Mouse (Mus musculus) forebrain, postnatal 0 days (tissue): ENCODE results near the gene Mapk8ip2. TPM values are rescaled to one million over a fixed set of nuclear protein-coding genes. Genes with fewer than 3 reads are reported as not detected.

Experiments used
- ATAC-seq: fragments of 200-750 bp; cut with Nextera tagmentation; 2 replicates; pipeline ENCODE4 v1.8.0; 2017; ENCODE audit warnings: mild to moderate bottlenecking, moderate library complexity
- DNase-seq: peaks from one replicate; pipeline ENCODE4 v3.0.0-alpha.2; 2015
- H3K27ac ChIP-seq: fragments of 300-500 bp; sonication (generic); 2 replicates; pipeline ENCODE4 v1.5.1; 2014; ENCODE audit warnings: low read depth, mild to moderate bottlenecking, antibody characterized with exemption, low read length, moderate library complexity, mixed read lengths
- H3K27me3 ChIP-seq: fragments of 300-500 bp; sonication (generic); 2 replicates; pipeline ENCODE4 v1.6.1; 2014; ENCODE audit warnings: mild to moderate bottlenecking, low read length, mixed read lengths; ENCODE audit not compliant: insufficient read depth
- H3K36me3 ChIP-seq: fragments of 300-500 bp; sonication (generic); 2 replicates; pipeline ENCODE4 v1.6.1; 2014; ENCODE audit warnings: mild to moderate bottlenecking, moderate library complexity; ENCODE audit not compliant: insufficient read depth
- H3K4me1 ChIP-seq: fragments of 300-500 bp; sonication (generic); 2 replicates; pipeline ENCODE4 v1.6.1; 2014; ENCODE audit warnings: antibody characterized with exemption; ENCODE audit not compliant: insufficient read depth
- H3K4me2 ChIP-seq: fragments of 300-500 bp; sonication (generic); 2 replicates; pipeline ENCODE4 v1.6.1; 2014; ENCODE audit warnings: low read depth, mild to moderate bottlenecking, moderate library complexity
- H3K4me3 ChIP-seq: fragments of 300-500 bp; sonication (generic); 2 replicates; pipeline ENCODE4 v1.5.1; 2014; ENCODE audit warnings: low read depth, low read length, mixed read lengths
- H3K9ac ChIP-seq: fragments of 300-500 bp; sonication (generic); 2 replicates; pipeline ENCODE4 v1.6.1; 2014; ENCODE audit warnings: mild to moderate bottlenecking
- H3K9me3 ChIP-seq: fragments of 300-500 bp; sonication (generic); 2 replicates; pipeline ENCODE4 v1.6.1; 2016; ENCODE audit warnings: low read length
- CTCF ChIP-seq: sonication (generic); IDR thresholded peaks from 2 replicates; pipeline ENCODE4 v1.5.1; 2016; ENCODE audit warnings: antibody characterized with exemption, control low read depth, low read depth
- WGBS: fragments of 180-500 bp; shearing (Covaris S2); extraction: QIAGEN DNeasy Blood & Tissue Kit; methylation state at CpG from one replicate; pipeline ENCODE4 v1.1.7; 2014; 5-methylcytosine and 5-hydroxymethylcytosine counted together
- polyA plus RNA-seq: library from polyadenylated mRNA; unstranded; fragments of >200 nt; fragmentation: Nextera tagmentation; extraction: Ambion mirVana; gene quantifications from 2 replicates; pipeline ENCODE4 v1.2.1, GENCODE M21; 2015
- total RNA-seq: library from RNA; depleted of rRNA; stranded (reverse); fragments of >200 nt; gene quantifications from 2 replicates; pipeline ENCODE4 v1.2.3, GENCODE M21; 2014; rRNA removed

Mapk8ip2 gene
- total and polyA plus RNA-seq, 2 experiments from 2014 or later = 70.9 to 95.8 TPM

- TF ChIP-seq CTCF = no peak
- Histone ChIP-seq H3K4me1 (0 out of 2 replicates have a peak, but pooled peaks cover 5% of the 10 kb centered on the region), H3K27ac (no peak overlapping the region), H3K4me2 (no peak overlapping the region), H3K9me3 (no peaks in the 10 kb centered on the region), H3K36me3 (peaks cover 44% of the 10 kb centered on the region), H3K9ac (no peak overlapping the region), H3K4me3 (no peak overlapping the region), H3K27me3 (no peaks in the 10 kb centered on the region)
- 97% methylated on average over 9 of the region's 9 CpGs for WGBS
- ATAC-seq = no peak
- no peak for DNase-seq
Measured at GRCm38 (mm10) chr15:89504838-89505237, 51.1 kb downstream of the Mapk8ip2 start.

GRCm38 (mm10) chr15:89507751-89508150, 54.0 kb downstream of the Mapk8ip2 start:
- WGBS = 89% methylated on average over 8 of the region's 8 CpGs

GRCm38 (mm10) chr15:89512679-89513078, 59.0 kb downstream of the Mapk8ip2 start:
- DNase-seq (no peak), ATAC-seq (no peak)
- 80% methylated on average over 4 of the region's 4 CpGs for WGBS
- Histone ChIP-seq H3K27ac (no peak overlapping the region), H3K4me1 (no peaks in the 10 kb centered on the region), H3K9ac (no peak overlapping the region), H3K9me3 (no peaks in the 10 kb centered on the region), H3K27me3 (no peaks in the 10 kb centered on the region), H3K4me3 (no peak overlapping the region), H3K36me3 (peaks cover 18% of the 10 kb centered on the region; the same call in 1 of the 2 replicates), H3K4me2 (no peak overlapping the region)
- no peak for TF ChIP-seq CTCF

More at GRCm38 (mm10) chr15:89507751-89508150, 54.0 kb downstream of the Mapk8ip2 start:
- Histone ChIP-seq H3K36me3 (peaks cover 51% of the 10 kb centered on the region), H3K4me3 (no peak overlapping the region), H3K9ac (no peak overlapping the region), H3K27ac (no peak overlapping the region), H3K4me1 (no peaks in the 10 kb centered on the region), H3K9me3 (no peaks in the 10 kb centered on the region), H3K4me2 (no peak overlapping the region), H3K27me3 (no peaks in the 10 kb centered on the region)
- DNase-seq (no peak), ATAC-seq (no peak)
- no peak for TF ChIP-seq CTCF

Other genes with a start within 250 kb of the Mapk8ip2 start
- gene Ppp6r2, start 242.4 kb upstream of the Mapk8ip2 start, total RNA-seq = 252 and 296 TPM in 2 replicates
- gene Ppp6r2, start 242.4 kb upstream of the Mapk8ip2 start, polyA plus RNA-seq = 70.0 and 77.2 TPM in 2 replicates
- 164 and 165 TPM in 2 replicates for gene Sbf1, start 138.6 kb upstream of the Mapk8ip2 start, total RNA-seq
- gene Sbf1, start 138.6 kb upstream of the Mapk8ip2 start, polyA plus RNA-seq = 46.2 and 60.7 TPM in 2 replicates
- not detected in 2 replicates for gene Adm2, start 131.2 kb upstream of the Mapk8ip2 start, total RNA-seq
- not detected in 2 replicates for gene Adm2, start 131.2 kb upstream of the Mapk8ip2 start, polyA plus RNA-seq
- not detected in 2 replicates for gene Miox, start 119.5 kb upstream of the Mapk8ip2 start, total RNA-seq
- gene Miox, start 119.5 kb upstream of the Mapk8ip2 start, polyA plus RNA-seq = not detected in 2 replicates
- gene Lmf2, start 98.3 kb upstream of the Mapk8ip2 start, total RNA-seq = 12.5 and 17.0 TPM in 2 replicates
- gene Lmf2, start 98.3 kb upstream of the Mapk8ip2 start, polyA plus RNA-seq = 24.7 and 25.4 TPM in 2 replicates
- gene Ncaph2, start 98.2 kb upstream of the Mapk8ip2 start, total RNA-seq = 88.4 and 93.8 TPM in 2 replicates
- gene Ncaph2, start 98.2 kb upstream of the Mapk8ip2 start, polyA plus RNA-seq = 94.9 and 95.1 TPM in 2 replicates
- gene Sco2, start 80.1 kb upstream of the Mapk8ip2 start, total RNA-seq = 34.6 and 37.6 TPM in 2 replicates
- 24.0 and 24.2 TPM in 2 replicates for gene Sco2, start 80.1 kb upstream of the Mapk8ip2 start, polyA plus RNA-seq
- gene Tymp, start 76.9 kb upstream of the Mapk8ip2 start, total RNA-seq = 3.7 and 5.2 TPM in 2 replicates
- 3.5 and 4.1 TPM in 2 replicates for gene Tymp, start 76.9 kb upstream of the Mapk8ip2 start, polyA plus RNA-seq
- gene Odf3b, start 74.6 kb upstream of the Mapk8ip2 start, total RNA-seq = 3.5 and 5.0 TPM in 2 replicates
- 6.9 and 9.9 TPM in 2 replicates for gene Odf3b, start 74.6 kb upstream of the Mapk8ip2 start, polyA plus RNA-seq
- gene Klhdc7b, start 69.0 kb upstream of the Mapk8ip2 start, total RNA-seq = 0.10 and 0.23 TPM in 2 replicates
- 0.11 TPM in 1 of 2 replicates, not detected in the other for gene Klhdc7b, start 69.0 kb upstream of the Mapk8ip2 start, polyA plus RNA-seq
- gene Syce3, start 43.4 kb upstream of the Mapk8ip2 start, total RNA-seq = not detected in 2 replicates
- 0.49 TPM in 1 of 2 replicates, not detected in the other for gene Syce3, start 43.4 kb upstream of the Mapk8ip2 start, polyA plus RNA-seq
- gene Cpt1b, start 28.1 kb upstream of the Mapk8ip2 start, total RNA-seq = 5.0 TPM in 2 replicates
- 1.1 and 1.3 TPM in 2 replicates for gene Cpt1b, start 28.1 kb upstream of the Mapk8ip2 start, polyA plus RNA-seq
- gene C730034F03Rik, start 24.3 kb upstream of the Mapk8ip2 start, total RNA-seq = 0.90 and 1.3 TPM in 2 replicates
- 1.3 and 2.3 TPM in 2 replicates for gene C730034F03Rik, start 24.3 kb upstream of the Mapk8ip2 start, polyA plus RNA-seq
- gene Gm44502, start 24.2 kb upstream of the Mapk8ip2 start, total RNA-seq = 1.7 and 1.8 TPM in 2 replicates
- not detected in 2 replicates for gene Gm44502, start 24.2 kb upstream of the Mapk8ip2 start, polyA plus RNA-seq
- 56.9 and 59.9 TPM in 2 replicates for gene Chkb, start 24.0 kb upstream of the Mapk8ip2 start, total RNA-seq
- 78.2 and 92.4 TPM in 2 replicates for gene Chkb, start 24.0 kb upstream of the Mapk8ip2 start, polyA plus RNA-seq
- gene Arsa, start 23.5 kb downstream of the Mapk8ip2 start, total RNA-seq = 24.5 and 32.4 TPM in 2 replicates
- 25.4 and 29.0 TPM in 2 replicates for gene Arsa, start 23.5 kb downstream of the Mapk8ip2 start, polyA plus RNA-seq
- 38.9 and 42.4 TPM in 2 replicates for gene Shank3, start 45.7 kb downstream of the Mapk8ip2 start, total RNA-seq
- 5.9 and 10.6 TPM in 2 replicates for gene Shank3, start 45.7 kb downstream of the Mapk8ip2 start, polyA plus RNA-seq
- gene Acr, start 114.4 kb downstream of the Mapk8ip2 start, total RNA-seq = 2.0 and 3.6 TPM in 2 replicates
- 1.3 and 2.0 TPM in 2 replicates for gene Acr, start 114.4 kb downstream of the Mapk8ip2 start, polyA plus RNA-seq
- gene Rabl2, start 138.0 kb downstream of the Mapk8ip2 start, total RNA-seq = 38.6 and 51.3 TPM in 2 replicates
- 62.4 and 62.6 TPM in 2 replicates for gene Rabl2, start 138.0 kb downstream of the Mapk8ip2 start, polyA plus RNA-seq